Mouse (Mus musculus): Measurements from ENCODE around the gene Esrrg. TPM values are rescaled to one million over a fixed set of nuclear protein-coding genes. Genes with fewer than 3 reads are reported as not detected.
A peak's percentile ranks its signal among the peaks of the same experiment; 100 is the strongest.

Esrrg gene
- polyA plus RNA-seq, 1 experiment from 2014 or later, result 23.5 TPM

DNA sequence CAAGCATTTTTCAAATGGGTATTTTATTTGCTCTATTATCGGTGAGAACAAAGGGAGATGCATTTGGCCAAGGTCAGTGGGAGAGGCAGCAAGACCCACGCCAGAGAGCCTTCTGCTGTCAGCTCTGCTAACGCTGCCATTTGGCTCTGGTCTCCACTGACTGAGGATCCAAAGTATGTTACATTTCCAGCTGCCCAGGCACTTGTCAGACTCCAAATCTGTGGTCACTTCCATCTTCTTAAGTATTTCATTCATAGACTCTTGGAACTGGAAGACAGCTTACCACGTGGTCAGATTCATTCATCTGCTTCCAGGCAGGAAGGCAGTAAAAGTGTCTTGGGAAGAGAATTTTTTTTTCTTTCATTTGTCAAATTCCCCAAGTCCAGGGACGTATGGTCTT is 527.5 kb downstream of the Esrrg start:
- WGBS, result 61% methylated on average over 5 of the region's 5 CpGs
- Histone ChIP-seq H3K4me2 (ENCODE audit: low read depth, low read length) (no peak overlapping the region), H3K4me3 (ENCODE audit: low read length) (no peak overlapping the region), H3K27ac (ENCODE audit: low read length) (no peak overlapping the region), H3K36me3 (ENCODE audit: control insufficient read depth, insufficient read depth) (no peaks in the 10 kb centered on the region; the same call in 1 of the 2 replicates), H3K4me1 (ENCODE audit: control insufficient read depth, insufficient read depth, low read length) (no peaks in the 10 kb centered on the region), H3K9ac (ENCODE audit: low read length) (no peak overlapping the region), H3K27me3 (ENCODE audit: control insufficient read depth, insufficient read depth, low read length) (no peaks in the 10 kb centered on the region), H3K9me3 (replicated peaks; ENCODE audit: control insufficient read depth, low read length) (no peaks in the 10 kb centered on the region)
- ATAC-seq (replicated peaks; ENCODE audit: extremely low read depth, insufficient read depth, low FRiP score), result no peak

DNA sequence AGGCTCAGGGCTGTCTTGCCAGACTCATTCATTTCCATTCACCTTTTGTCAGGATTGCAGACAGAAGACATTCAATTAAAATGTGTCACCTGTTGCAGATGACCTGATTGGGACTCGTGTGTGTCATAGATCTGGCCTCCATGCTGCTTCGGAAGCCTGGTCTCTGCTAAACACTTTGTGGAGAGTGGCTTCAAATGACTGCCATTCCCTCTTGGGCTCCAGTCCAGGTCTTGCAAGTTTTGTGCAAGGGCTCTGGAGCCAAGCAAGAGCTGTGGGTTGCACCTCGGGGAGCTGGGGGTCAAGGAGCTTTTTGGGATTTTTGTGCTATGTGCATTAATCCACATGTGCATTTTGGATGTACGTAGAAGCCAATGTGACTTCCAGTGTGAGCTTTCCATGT is 530.9 kb downstream of the Esrrg start:
- no peak overlapping the region for H3K4me3 ChIP-seq (ENCODE audit: low read length)
- H3K36me3 ChIP-seq (ENCODE audit: control insufficient read depth, insufficient read depth), result no peaks in the 10 kb centered on the region
- no peaks in the 10 kb centered on the region for H3K4me1 ChIP-seq (ENCODE audit: control insufficient read depth, insufficient read depth, low read length)
- no peak overlapping the region for H3K4me2 ChIP-seq (ENCODE audit: low read depth, low read length)
- ATAC-seq (replicated peaks; ENCODE audit: extremely low read depth, insufficient read depth, low FRiP score), result no peak
- 52% methylated on average over 4 of the region's 4 CpGs for WGBS
- H3K27ac ChIP-seq (ENCODE audit: low read length), result no peak overlapping the region
- no peaks in the 10 kb centered on the region for H3K27me3 ChIP-seq (ENCODE audit: control insufficient read depth, insufficient read depth, low read length)
- no peak overlapping the region for H3K9ac ChIP-seq (ENCODE audit: low read length)
- H3K9me3 ChIP-seq (replicated peaks; ENCODE audit: control insufficient read depth, low read length), result no peaks in the 10 kb centered on the region

- H3K27me3 ChIP-seq (ENCODE audit: control insufficient read depth, insufficient read depth, low read length), result no peaks in the 10 kb centered on the region
- ATAC-seq (replicated peaks; ENCODE audit: extremely low read depth, insufficient read depth, low FRiP score), result no peak
- no peak overlapping the region for H3K4me2 ChIP-seq (ENCODE audit: low read depth, low read length)
- WGBS, result 65% methylated on average over 4 of the region's 4 CpGs
- no peaks in the 10 kb centered on the region for H3K36me3 ChIP-seq (ENCODE audit: control insufficient read depth, insufficient read depth)
- no peak overlapping the region for H3K9ac ChIP-seq (ENCODE audit: low read length)
- H3K4me3 ChIP-seq (ENCODE audit: low read length), result no peak overlapping the region
- H3K9me3 ChIP-seq (replicated peaks; ENCODE audit: control insufficient read depth, low read length), result no peaks in the 10 kb centered on the region
- H3K27ac ChIP-seq (ENCODE audit: low read length), result no peak overlapping the region
- H3K4me1 ChIP-seq (ENCODE audit: control insufficient read depth, insufficient read depth, low read length), result no peaks in the 10 kb centered on the region
These were observed 531.6 kb downstream of the Esrrg start for GRCm38 (mm10) chr1:188140221-188140620.

DNA sequence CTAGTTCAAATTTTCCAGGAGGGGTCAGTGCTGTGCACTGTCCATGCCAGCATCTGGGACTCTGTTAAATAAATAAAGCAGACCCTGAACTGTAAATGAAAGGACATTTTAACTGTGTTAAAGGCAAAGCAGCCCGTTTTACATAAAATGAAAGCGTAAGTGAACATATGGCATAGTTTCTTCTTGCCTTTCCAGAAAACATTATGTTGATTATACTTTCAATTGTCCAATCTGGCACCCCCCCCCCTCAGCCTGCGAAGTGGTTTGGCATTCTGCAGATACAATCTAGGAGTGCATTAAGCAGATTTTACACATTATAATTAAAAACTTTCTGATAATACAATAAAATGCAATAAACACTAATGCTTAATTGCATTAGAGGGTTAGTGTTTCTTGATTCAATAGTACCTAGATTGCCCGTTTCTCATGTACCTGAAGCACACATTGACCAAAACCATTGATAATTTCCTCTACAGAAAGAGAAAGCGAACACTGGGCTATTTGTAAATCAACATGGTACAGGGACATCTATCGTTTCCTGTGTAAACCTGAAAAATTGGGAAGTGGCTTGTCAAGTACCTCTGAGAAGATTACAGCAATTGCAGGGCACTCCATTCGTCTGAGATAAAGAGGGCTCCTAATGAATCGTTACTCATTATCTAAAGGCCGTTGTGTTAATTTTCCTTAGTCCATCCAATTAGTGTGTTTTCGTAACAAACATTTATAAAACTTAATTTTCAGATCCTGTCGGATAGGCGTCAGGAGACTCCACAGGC is 539.0 kb downstream of the Esrrg start:
- Histone ChIP-seq H3K27ac (ENCODE audit: low read length) (no peak overlapping the region), H3K9me3 (replicated peaks; ENCODE audit: control insufficient read depth, low read length) (no peaks in the 10 kb centered on the region), H3K4me3 (ENCODE audit: low read length) (no peak overlapping the region), H3K27me3 (ENCODE audit: control insufficient read depth, insufficient read depth, low read length) (no peaks in the 10 kb centered on the region), H3K4me2 (ENCODE audit: low read depth, low read length) (no peak overlapping the region), H3K9ac (ENCODE audit: low read length) (no peak overlapping the region), H3K4me1 (ENCODE audit: control insufficient read depth, insufficient read depth, low read length) (no peaks in the 10 kb centered on the region), H3K36me3 (ENCODE audit: control insufficient read depth, insufficient read depth) (no peaks in the 10 kb centered on the region; the same call in 1 of the 2 replicates)
- ATAC-seq (replicated peaks; ENCODE audit: extremely low read depth, insufficient read depth, low FRiP score), result no peak
- WGBS, result 79% methylated on average over 12 of the region's 12 CpGs

- WGBS, result 94% methylated on average over 8 of the region's 8 CpGs
- no peaks in the 10 kb centered on the region; the same call in 1 of the 2 replicates for H3K36me3 ChIP-seq (ENCODE audit: control insufficient read depth, insufficient read depth)
- no peak overlapping the region for H3K9ac ChIP-seq (ENCODE audit: low read length)
- H3K27ac ChIP-seq (ENCODE audit: low read length), result no peak overlapping the region
- no peak for ATAC-seq (replicated peaks; ENCODE audit: extremely low read depth, insufficient read depth, low FRiP score)
- no peaks in the 10 kb centered on the region for H3K9me3 ChIP-seq (replicated peaks; ENCODE audit: control insufficient read depth, low read length)
- H3K4me3 ChIP-seq (ENCODE audit: low read length), result no peak overlapping the region
- H3K27me3 ChIP-seq (ENCODE audit: control insufficient read depth, insufficient read depth, low read length), result no peaks in the 10 kb centered on the region
- peaks cover 5% of the 10 kb centered on the region; the same call in 1 of the 2 replicates for H3K4me1 ChIP-seq (ENCODE audit: control insufficient read depth, insufficient read depth, low read length)
- H3K4me2 ChIP-seq (ENCODE audit: low read depth, low read length), result no peak overlapping the region
These were observed 542.5 kb downstream of the Esrrg start for GRCm38 (mm10) chr1:188151066-188151465.

DNA sequence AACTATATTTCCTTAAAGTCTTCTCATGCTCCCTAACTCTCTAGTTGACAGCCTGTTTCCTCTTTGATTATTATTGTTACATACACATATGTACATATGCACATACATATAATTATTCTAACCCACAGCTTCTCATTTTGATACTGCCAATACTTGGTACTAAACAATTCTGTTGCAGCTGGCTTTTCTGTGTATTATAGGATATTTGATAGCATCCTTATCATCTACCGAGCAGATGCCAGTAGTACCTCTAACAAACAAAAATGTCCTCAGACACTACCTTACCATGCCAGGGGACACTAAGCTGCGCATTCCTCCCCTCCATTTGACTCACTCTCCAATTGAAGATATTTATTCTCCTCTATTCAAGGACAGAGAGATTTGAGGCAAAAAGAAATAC is 543.4 kb downstream of the Esrrg start:
- 94% methylated on average over 2 of the region's 2 CpGs for WGBS
- H3K4me2 ChIP-seq (ENCODE audit: low read depth, low read length), result no peak overlapping the region
- no peak for ATAC-seq (replicated peaks; ENCODE audit: extremely low read depth, insufficient read depth, low FRiP score)
- H3K4me3 ChIP-seq (ENCODE audit: low read length), result no peak overlapping the region
- H3K27me3 ChIP-seq (ENCODE audit: control insufficient read depth, insufficient read depth, low read length), result no peaks in the 10 kb centered on the region
- H3K9ac ChIP-seq (ENCODE audit: low read length), result no peak overlapping the region
- no peak overlapping the region for H3K27ac ChIP-seq (ENCODE audit: low read length)
- H3K9me3 ChIP-seq (replicated peaks; ENCODE audit: control insufficient read depth, low read length), result no peaks in the 10 kb centered on the region
- H3K4me1 ChIP-seq (ENCODE audit: control insufficient read depth, insufficient read depth, low read length), result peaks cover 5% of the 10 kb centered on the region; the same call in 1 of the 2 replicates
- H3K36me3 ChIP-seq (ENCODE audit: control insufficient read depth, insufficient read depth), result no peaks in the 10 kb centered on the region; the same call in 1 of the 2 replicates

- Histone ChIP-seq H3K27ac (ENCODE audit: low read length) (peak overlapping the region; percentile 40; the same call in 1 of the 2 replicates), H3K9ac (ENCODE audit: low read length) (no peak overlapping the region), H3K4me3 (ENCODE audit: low read length) (no peak overlapping the region), H3K4me1 (ENCODE audit: control insufficient read depth, insufficient read depth, low read length) (peaks cover 6% of the 10 kb centered on the region; the same call in 1 of the 2 replicates), H3K27me3 (ENCODE audit: control insufficient read depth, insufficient read depth, low read length) (no peaks in the 10 kb centered on the region), H3K9me3 (replicated peaks; ENCODE audit: control insufficient read depth, low read length) (no peaks in the 10 kb centered on the region), H3K36me3 (ENCODE audit: control insufficient read depth, insufficient read depth) (no peaks in the 10 kb centered on the region; the same call in 1 of the 2 replicates), H3K4me2 (ENCODE audit: low read depth, low read length) (0 out of 2 replicates have a peak overlapping the region, but pooled peaks have one; percentile 8)
- 52% methylated on average over 2 of the region's 2 CpGs for WGBS
- no peak for ATAC-seq (replicated peaks; ENCODE audit: extremely low read depth, insufficient read depth, low FRiP score)
These were observed 545.1 kb downstream of the Esrrg start for GRCm38 (mm10) chr1:188153665-188154064.

GRCm38 (mm10) chr1:188154466-188155110 is 546.0 kb downstream of the Esrrg start:
- Histone ChIP-seq H3K27me3 (ENCODE audit: control insufficient read depth, insufficient read depth, low read length) (no peaks in the 10 kb centered on the region), H3K4me3 (ENCODE audit: low read length) (peak overlapping the region; percentile 32), H3K4me2 (ENCODE audit: low read depth, low read length) (peak overlapping the region; percentile 50), H3K4me1 (ENCODE audit: control insufficient read depth, insufficient read depth, low read length) (peaks cover 12% of the 10 kb centered on the region), H3K9me3 (replicated peaks; ENCODE audit: control insufficient read depth, low read length) (no peaks in the 10 kb centered on the region), H3K9ac (ENCODE audit: low read length) (peak overlapping the region; percentile 42; the same call in 1 of the 2 replicates), H3K27ac (ENCODE audit: low read length) (peak overlapping the region; percentile 11), H3K36me3 (ENCODE audit: control insufficient read depth, insufficient read depth) (no peaks in the 10 kb centered on the region; the same call in 1 of the 2 replicates)
- 17% methylated on average over 14 of the region's 14 CpGs for WGBS
- no peak for ATAC-seq (replicated peaks; ENCODE audit: extremely low read depth, insufficient read depth, low FRiP score)

Measured in heart, embryonic 16.5 days (tissue).